Mouse (Mus musculus) adrenal gland, postnatal 14 days (tissue): ENCODE results near the gene Rpa3. TPM values are rescaled to one million over a fixed set of nuclear protein-coding genes. Genes with fewer than 3 reads are reported as not detected.

Experiments
- DNase-seq: peaks from one replicate; pipeline ENCODE4 v3.0.0; 2021; ENCODE audit warnings: mixed read lengths
- long read RNA-seq, 2 experiments: library from polyadenylated mRNA; stranded (forward); transcript quantifications; one replicate each; pipeline ENCODE4 v2.0.0; 2021
- total RNA-seq: library from RNA; stranded (reverse); gene quantifications from 2 replicates; pipeline ENCODE4 v1.2.3, GENCODE M21; 2021

Rpa3 gene
- total RNA-seq = 32.2 and 34.6 TPM in 2 replicates
- long read RNA-seq, experiment 1, transcript Rpa3-201 (4 exons, 670 nt) = major isoform, 62 of 69 reads
- long read RNA-seq, experiment 1, partial matches to known transcripts = 2 of 69 reads
- long read RNA-seq, experiment 1, other reads (novel, unspliced or antisense) = 4 of 69 reads
- long read RNA-seq, experiment 2, transcript Rpa3-201 (4 exons, 670 nt) = major isoform, 60 of 68 reads
- long read RNA-seq, experiment 2, partial matches to known transcripts = 1 of 68 reads
- long read RNA-seq, experiment 2, other reads (novel, unspliced or antisense) = 5 of 68 reads

DNA sequence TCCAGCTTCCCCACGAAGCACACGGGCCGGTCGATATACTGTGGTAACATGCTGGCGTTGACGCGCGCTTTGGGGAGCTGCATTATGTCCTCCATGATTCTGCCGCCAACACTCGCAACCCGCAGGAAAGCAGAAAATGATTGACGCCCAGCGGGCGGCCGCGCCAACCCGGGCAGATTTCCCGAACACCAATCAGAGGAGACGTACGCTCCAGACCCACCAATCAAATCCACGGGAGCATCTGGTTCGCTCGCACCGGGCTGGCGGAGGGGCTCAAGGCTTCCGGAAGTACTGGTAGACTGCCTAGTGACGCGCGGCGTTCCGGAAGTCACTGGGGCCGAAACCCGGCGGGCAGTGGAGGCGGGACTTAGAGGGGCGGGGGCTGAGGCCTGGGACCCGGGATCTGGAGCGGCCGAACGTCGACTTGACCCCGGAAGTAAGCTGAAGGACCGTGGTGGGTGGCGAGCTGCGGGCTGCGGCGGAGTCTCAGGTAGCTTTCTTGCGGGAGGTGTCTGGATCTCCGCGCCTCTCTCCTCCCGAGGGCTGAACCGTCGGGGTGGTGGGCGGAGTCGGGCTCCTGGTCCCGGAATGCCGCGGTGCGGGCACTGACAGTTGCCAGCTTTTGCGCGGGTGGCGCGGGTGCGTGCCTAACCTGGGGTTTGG, at the start of gene Rpa3, which contains the start of the genes Umad1 and Gm45062:
Gene Rpa3 (minus strand): TSS at position 170 of the 663 bp plus-strand sequence.
Gene Umad1 (plus strand): TSS at position 285 of the 663 bp plus-strand sequence.
Gene Gm45062 (plus strand): TSS at position 447 of the 663 bp plus-strand sequence.
- DNase-seq = peak; percentile 98

DNA sequence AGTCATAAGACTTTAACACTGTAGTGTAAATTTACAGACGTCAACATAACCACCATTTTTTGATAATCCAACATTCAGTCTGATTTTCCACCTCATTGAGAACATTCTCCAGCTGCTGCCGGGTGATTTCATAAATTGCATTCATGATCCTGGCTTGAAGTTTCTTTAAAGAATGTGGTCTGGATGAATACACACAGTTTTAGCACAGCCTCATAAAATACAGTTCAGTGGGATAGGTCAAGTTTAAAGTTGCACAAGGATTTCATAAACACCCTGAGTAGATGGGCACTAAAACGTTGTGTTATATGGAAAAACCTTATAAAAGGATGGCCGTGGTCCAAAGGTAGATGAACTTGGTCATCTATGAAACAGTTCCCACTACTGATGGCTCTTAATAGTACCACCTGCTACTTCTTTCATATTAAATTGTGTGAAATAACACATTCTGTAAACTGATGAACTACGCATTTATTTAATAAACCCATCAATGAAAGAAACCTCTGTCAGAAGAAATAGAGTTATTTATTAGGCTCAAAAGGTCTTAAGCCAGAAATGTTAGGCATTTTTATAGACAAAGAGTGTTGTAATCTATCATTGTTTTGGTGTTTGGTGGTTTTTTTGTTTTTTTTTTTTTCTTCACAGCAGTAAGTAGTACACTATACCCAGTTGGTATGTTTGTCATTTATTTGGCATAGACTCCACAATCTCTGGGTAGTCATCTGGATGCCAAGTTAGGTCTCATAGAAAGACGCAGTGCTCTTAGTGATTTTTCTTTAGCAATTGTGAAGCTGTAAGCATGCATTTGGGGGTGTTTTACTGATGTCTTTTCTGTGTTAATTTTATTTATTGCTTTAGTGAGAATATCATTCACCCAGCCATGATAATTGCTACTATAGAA, 49.2 kb upstream of the Rpa3 start:
- no peak for DNase-seq

DNA sequence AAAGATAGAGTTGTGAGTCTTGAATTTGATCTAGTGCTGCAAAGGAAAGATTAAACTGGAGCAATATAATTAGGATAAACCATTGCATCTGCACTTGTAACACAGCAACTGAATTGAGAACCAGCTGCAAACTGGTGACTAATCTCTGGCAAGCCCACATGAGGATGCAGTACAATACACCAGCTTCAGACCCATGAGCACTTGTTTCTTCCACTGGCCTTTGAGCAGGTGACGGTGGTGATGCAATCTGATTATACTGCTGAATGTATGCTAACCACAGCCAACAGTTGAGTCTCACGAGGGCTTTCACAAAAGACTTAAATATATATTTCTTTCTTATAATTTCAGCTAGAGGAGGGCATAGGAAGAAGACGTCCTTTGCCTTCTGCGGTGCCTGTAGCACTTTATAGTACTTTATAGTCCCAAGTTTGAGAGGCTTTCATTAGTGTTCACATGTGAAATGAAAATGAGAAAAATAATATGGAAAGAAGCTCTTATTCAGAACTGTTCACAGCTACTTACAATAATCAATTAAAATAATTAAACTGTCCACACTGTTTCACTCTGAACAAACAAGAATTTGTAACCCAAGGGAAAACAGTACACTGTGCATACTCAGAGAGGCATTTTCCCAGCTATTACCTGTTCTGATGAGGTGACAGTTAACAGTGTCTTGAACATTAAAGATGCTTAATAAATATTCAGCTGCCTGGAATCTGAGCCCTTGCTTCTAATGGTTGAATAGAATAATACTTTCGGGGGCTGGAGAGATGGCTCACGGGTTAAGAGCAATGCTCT, 40.3 kb upstream of the Rpa3 start:
- DNase-seq = no peak

DNA sequence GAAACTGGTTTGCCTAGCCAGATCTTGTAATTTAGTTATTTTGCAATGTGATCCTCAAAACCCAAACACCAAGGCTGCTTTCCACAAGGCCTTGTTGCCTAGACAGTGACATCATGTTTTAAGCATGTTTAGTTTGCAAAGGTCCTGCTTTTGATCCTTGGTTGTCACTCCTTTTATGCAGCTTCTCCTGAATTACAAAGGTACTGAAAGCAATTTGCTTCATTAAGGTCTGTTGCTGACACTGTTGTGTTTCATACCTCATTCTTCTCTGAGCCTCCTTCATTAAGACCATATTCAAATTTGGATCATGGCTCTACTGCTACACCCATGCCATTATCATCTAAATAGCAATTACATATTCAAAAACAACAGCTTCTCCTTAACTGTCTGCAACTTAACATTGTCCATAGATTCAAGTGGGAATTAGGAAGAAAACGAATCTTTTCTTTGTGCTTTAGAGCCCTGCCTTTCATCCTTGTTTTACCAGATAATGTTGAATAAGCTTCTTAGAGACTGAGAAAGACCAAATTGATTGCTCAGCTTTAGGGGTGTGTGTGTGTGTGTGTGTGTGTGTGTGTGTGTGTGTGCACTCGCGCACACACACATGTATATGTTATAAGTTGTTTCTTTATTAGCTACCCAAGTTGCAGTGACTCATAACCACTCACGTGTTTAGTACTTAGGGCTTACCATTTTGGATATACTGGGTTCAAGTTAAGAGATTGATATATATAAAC, 35.2 kb upstream of the Rpa3 start:
- DNase-seq = no peak

DNA sequence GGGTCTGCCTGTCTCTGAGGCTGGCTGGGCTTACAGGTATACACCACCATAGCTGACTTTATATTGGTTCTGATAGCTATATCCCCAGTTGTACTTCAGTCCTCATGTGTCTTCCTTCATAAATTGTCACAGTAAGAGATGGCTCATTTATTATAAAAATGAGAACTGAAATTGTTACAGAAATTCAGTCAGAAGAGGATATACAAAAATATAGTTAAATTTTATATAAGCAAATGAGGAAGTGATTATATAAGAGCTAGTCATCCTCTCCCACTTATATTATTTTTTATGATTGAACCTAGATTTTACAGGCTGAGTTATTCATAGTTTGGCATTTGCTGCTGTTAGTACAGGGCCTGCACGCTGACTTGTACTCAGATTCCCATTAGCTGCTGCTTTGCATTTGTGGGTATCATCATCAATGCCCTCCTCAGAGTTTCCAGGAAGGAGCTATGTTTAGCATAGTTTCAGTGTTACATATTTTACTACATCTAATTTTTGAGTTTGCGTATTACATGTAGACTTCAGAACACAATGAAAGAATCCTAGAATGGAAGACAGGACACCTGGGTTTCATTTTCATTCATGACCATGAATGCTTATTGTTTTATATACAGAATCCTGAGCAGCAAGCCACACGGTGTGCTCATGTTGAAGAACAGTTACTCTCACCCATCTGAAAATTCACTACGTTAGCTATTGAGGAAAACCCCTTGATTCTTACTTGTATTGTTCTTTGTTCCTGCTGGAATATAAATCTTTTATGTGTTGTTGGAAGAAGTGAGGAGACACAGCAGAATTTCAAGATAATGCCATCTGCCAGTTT, 30.0 kb upstream of the Rpa3 start:
- DNase-seq = no peak

DNA sequence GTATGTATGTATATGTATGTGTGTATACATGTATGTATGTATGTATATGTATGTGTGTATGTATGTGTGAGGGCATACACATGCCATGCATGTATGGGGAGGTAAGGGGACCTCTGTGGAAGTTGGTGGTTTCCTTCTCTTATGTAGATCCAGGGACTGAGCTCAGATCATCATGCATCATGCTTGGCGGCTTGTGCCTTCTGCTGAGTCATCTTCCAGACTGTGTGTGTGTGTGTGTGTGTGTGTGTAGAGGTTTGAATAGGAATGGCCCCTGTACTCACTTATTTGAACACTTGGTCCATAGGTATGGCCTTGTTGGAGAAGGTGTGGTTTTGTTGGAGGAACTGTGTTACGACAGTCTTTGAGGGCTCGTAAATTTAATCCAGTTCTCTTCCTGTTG, 27.2 kb upstream of the Rpa3 start:
- no peak for DNase-seq

DNA sequence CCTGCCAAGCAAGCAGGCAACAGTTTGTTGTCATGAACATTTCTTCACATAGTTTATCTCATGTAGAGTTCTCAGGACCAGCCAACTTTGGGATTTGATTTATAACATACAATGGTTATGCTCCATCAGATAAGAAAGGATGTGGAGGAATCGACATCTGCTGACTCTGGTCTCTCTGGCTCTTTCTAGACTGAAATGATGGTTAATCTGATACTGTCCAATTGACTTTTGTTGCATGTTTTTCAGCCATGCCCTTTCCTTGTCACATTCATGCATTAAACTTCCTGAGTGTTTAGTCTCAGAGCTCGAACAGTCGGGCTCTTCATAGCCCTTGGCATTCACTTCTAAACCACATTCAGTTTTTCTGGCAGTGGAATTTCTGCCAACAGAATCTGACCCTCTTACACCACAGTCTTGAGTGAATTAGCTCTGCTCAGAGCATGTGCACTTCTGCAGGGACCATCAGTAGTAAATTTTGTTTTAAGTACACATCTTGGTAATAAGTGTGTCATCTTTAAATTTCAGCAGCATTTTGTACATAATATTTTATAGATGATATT, 26.5 kb upstream of the Rpa3 start:
- DNase-seq = no peak

DNA sequence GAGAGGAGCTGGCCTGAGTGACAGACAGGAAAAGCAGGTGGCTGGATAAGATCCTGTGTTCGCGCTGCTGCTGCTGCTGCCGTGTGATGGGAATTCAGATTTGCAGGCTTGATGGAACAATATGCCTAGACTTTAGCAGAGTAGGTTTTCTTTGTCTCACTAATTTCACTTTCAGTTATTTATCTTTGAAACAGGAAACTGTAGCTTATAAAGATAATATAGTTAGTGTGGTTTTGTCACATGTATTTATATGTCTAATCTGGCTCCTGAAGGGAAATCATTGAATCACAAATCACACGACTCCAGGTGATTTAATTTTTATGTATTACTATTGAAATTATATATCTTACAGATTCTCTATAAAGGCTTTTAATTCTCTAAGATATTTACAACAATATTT, 24.3 kb upstream of the Rpa3 start:
- DNase-seq = no peak

DNA sequence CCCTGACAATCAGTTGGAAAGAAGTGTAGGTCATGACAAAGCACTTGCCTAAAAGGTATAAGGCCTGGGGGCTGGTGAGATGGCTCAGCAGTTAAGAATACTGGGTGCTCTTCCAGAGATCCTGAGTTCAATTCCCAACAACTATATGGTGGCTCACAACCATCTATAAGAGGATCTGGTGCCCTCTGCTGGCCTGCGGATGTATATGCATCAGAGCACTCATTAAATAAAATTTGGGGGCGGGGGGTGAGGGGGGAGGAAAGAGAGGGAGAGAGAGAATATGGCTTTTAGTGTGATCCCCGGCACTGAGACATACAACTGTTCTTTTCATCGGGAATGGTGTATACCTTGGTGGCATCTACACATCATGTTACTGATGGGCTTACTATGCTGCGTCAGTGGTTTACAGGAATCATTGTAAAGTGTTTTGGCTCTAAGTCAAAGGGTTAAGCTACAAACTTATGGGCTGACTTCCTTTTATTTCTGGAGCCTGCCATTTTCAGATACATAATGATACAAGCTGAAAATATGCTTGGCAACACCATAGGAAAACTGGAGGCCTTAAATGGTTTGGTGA, 19.5 kb upstream of the Rpa3 start:
- peak; percentile 17 for DNase-seq

DNA sequence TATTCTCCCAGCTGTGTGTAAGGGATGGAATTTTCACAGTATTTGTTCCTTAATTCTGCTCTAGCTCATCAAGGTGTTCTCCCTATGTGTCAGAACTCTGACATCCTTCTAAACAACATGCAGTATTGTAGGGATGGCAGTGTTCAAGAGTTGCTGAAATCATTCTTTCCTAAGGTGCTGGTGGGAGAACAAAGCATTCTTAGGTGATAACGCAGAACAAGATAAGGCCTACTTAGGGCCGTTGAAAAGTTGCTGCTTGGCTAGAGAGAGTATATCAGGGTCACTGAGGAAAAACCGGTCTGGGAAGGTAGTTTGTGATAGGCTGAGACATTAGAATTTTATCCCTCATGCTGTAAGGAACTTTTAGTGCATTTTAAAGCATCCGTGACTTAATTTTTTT, 17.5 kb upstream of the Rpa3 start:
- DNase-seq = no peak

DNA sequence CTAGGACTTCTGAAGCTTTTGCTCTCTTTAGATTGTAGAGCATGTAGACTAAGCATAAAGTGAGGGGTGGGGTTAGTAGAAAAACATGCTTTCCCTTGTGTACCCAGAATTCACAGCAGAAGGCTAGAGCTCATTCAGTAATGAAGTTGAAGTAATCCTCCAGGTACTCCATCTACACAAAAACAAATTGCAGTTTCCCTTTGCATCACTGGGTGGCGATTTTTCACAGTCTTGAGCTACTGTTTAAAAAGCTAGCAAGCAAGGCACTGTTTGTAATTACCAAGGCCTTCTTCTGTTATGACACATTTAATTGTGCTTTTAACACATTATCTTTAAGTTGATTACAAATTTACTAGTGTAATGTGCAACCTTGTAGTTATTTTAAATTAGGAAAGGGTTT, 16.1 kb upstream of the Rpa3 start:
- peak; percentile 72 for DNase-seq

DNA sequence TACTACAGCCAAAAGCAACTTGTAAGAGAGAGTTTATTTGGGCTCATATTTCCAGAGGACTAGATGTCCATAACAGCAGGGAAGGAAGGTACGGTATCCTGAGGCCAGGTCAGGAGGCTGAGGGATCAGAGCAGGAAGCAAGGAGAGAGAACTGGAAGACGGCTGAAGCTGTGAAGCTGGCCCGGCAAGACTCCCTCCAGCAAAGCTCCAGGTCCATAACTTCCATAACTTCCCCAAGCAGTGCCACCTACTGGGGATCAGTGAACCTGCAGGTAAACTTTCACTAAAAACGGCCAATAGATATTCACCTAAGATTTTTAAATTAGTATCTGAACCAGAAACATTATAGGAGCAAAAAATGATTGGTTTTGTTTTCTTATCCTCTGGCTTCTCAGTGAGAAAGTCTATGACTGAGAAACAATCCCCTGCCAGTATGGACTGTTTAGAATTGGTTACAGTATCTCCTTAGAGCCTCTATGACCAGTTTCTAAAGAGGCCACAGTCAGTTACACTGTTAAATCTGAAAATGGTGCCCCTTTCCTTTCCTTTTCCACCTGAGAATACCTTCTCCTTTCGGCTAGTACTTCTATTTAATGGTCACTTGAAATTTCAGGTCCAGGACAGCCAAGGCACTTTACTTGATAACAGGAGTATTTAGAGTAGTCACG, 15.5 kb upstream of the Rpa3 start:
- DNase-seq = peak; percentile 76

DNA sequence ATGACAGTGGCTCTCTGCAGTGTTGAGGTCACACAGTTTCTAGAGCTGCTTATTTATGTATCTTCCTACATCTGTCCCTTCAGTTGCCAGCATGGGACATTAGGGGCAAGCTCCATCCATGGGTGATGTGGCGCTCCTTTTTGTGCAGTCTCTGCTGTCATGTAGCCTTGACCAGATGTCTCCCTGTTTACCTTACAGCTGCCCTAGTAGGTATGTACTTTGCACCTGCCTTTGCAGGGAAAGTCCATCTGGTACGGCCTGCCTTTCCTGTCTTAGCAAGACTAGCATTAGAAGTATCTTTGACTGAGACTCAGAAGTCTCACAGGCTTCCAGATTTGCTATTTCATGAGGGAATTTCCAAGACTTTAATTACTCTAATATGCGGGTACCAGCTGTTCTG, 12.1 kb upstream of the Rpa3 start:
- DNase-seq = no peak

DNA sequence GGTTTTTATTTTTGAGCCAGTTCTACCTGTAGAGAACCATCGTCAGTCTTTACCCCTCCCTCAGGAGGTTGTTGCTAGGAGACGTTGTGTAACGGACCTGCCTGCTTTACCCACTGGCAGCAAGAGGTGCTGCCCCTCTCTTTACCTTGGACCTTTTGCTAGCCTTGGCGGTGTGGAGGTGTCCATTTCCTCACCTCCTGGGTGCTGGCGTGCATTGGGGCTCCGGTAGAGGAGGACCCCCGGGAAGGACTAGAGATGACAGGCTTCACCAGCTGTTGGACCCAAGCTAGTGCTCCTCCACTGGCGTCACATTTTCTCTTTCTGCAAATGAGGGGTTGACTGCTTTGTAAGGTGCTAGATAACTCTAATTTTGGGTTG, 683 bp upstream of the Rpa3 start:
- no peak for DNase-seq

DNA sequence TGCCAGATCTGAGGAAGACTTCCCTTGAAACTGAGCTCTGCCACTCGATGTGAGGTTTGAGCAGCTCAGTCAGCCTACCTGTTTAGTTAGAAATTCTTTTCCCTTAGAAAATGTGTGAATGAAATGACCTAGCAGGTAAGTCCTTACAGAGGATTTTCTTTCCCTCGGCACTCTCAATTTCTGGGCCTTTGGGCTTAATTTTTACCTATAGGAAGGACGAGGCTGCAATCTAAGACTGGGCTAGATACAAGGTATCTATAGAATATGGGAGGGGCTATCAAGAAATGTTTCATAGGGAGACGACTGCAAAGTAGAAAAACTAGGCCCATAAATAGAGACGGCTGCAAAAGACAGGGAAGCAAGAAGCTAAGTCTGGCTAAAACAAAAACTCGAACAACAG, 657 bp downstream of the Rpa3 start:
- no peak for DNase-seq

DNA sequence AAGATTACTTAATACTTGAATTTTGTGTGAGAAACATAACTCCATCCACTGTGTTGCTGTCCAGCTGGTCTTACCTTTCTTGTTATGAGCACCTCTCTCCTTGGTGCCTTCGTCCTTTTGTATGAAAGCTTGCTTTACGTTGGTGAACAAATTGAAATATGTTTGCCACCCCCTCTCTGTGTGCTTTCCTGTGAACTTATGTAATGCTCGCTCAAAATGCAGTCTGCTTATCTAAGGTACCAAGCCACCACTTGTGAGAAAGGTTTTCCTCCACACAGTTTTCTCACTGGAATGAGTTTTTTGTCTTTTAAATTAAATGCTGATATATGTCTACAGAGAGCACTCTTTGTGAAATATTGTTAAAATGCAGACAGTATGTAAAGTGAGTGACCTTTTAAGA, 30.4 kb downstream of the Rpa3 start:
- DNase-seq = no peak

DNA sequence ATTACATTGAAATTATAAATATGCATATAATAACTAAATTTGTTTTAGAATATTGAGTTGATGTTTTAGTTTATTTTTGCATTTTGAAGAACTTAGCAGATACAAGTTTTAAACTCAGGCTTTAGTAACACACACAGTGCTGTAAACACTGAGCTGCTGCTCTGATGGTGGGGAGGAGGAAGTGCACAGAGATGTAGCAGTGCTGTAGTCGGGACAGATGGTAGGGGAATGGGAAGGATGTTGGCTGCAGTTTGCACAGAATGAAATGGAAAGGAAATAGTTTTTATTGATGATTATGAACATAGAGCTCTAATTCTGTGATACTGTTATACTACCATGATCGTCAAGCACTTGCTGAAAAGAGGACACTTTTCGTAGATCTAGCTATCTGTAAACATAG, 31.9 kb downstream of the Rpa3 start:
- no peak for DNase-seq

DNA sequence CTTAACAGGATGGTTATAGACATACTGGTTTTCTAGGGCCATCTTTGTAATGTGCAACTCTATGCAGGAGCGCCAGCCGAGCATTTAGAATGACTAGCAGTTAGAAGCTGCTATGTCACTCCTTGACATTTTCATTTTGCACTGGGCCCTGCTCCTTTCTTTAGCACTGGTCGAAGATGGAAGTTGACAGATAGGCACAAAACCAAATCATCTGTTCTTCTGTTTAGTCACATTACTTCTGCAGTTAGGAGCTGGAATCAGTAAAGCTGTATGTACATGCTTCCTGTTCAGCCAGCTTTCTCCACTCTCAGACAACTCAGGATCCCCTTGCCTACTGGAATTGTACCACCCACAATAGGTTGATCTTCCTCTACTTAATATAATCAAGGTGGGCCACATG, 48.3 kb downstream of the Rpa3 start:
- DNase-seq = no peak

DNA sequence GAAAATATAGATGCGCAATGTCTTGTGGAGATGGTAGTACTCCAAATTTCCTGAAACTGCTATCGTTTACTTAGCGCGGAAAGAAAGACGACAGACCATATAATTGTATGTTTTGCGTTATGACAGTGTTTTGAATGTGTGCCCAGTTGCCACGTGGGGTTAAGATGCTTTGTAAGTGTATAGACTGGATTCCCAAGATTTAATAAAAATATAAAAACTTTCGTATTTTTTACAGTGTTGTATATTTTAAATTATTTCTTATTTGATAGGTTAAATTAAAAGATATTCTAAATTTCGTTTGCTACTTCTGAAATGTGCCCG, 49.1 kb downstream of the Rpa3 start:
- DNase-seq = no peak
